Comparison of ENCODE assay signal across 8 mouse cellular contexts in the genomic region with DNA sequence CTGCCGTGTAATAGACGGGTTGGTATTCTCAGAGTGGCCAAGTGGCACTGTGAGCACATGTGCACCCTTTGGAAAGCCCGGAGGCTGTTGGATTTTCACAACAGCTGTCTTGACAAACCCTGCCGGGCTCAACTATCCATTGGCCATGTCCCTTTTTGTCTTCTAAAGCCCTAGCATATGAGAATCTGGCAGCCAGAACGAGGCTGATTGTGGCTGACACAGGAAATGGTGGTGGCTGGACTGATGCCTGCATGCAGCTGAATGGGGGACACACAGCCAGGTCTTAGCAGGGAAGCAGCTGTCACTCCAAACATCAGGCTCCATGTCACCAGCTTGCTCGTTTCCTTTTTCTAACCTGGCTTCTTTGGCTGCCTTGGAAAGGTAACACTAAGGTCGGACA. TPM values are rescaled to one million over a fixed set of nuclear protein-coding genes. Genes with fewer than 3 reads are reported as not detected.
DNase-seq lines count a peak whose midpoint lies in the region; ATAC-seq and TF ChIP-seq lines count a peak whose summit lies in the region.

No protein-coding gene starts in this region.

- H3K4me2 ChIP-seq in forebrain, embryonic 12.5 days: no peak overlapping the region
- 0 out of 2 replicates have a peak overlapping the region, but pooled peaks have one; percentile 63 for H3K4me2 ChIP-seq in forebrain, embryonic 15.5 days (replicated peaks)
- H3K4me2 ChIP-seq in hindbrain, embryonic 16.5 days (ENCODE audit: low read length): peak overlapping the region; percentile 69
- H3K4me2 ChIP-seq in midbrain, postnatal 0 days (ENCODE audit: low read depth, low read length, poor library complexity, severe bottlenecking): peak overlapping the region; percentile 69
- no peak overlapping the region for H3K4me2 ChIP-seq in intestine, embryonic 16.5 days (ENCODE audit: low read depth, low read length)

- no peaks in the 10 kb centered on the region; the same call in 1 of the 2 replicates for H3K27me3 ChIP-seq in forebrain, embryonic 12.5 days
- no peaks in the 10 kb centered on the region for H3K27me3 ChIP-seq in forebrain, embryonic 10.5 days (ENCODE audit: poor library complexity, severe bottlenecking)
- H3K27me3 ChIP-seq in forebrain, embryonic 15.5 days: no peaks in the 10 kb centered on the region
- H3K27me3 ChIP-seq in hindbrain, embryonic 16.5 days (replicated peaks; ENCODE audit: control insufficient read depth, insufficient read depth, low read length): no peaks in the 10 kb centered on the region
- no peaks in the 10 kb centered on the region for H3K27me3 ChIP-seq in midbrain, postnatal 0 days (ENCODE audit: insufficient read depth, low read length)
- no peaks in the 10 kb centered on the region for H3K27me3 ChIP-seq in intestine, embryonic 16.5 days (replicated peaks; ENCODE audit: control insufficient read depth, insufficient read depth, low read length)

- no peak for TF ChIP-seq CTCF in midbrain, postnatal 0 days (IDR thresholded peaks at IDR 0.05)

- peaks cover 2% of the 10 kb centered on the region; the same call in 1 of the 2 replicates for H3K36me3 ChIP-seq in forebrain, embryonic 12.5 days (replicated peaks)
- peaks cover 5% of the 10 kb centered on the region for H3K36me3 ChIP-seq in forebrain, embryonic 10.5 days (replicated peaks)
- H3K36me3 ChIP-seq in forebrain, embryonic 15.5 days: peaks cover 1% of the 10 kb centered on the region; the same call in 1 of the 2 replicates
- no peaks in the 10 kb centered on the region for H3K36me3 ChIP-seq in hindbrain, embryonic 16.5 days (ENCODE audit: control insufficient read depth, insufficient read depth, low read length)
- H3K36me3 ChIP-seq in midbrain, postnatal 0 days (ENCODE audit: insufficient read depth, low read length): no peaks in the 10 kb centered on the region
- no peaks in the 10 kb centered on the region for H3K36me3 ChIP-seq in intestine, embryonic 16.5 days (ENCODE audit: control insufficient read depth, insufficient read depth, low read length)

- no peak for DNase-seq in forebrain, embryonic 10.5 days (ENCODE audit: extremely low spot score, low spot score)
- peak; percentile 90 for DNase-seq in 416B (ENCODE audit: low read depth)
- peak; percentile 83 for DNase-seq in midbrain, postnatal 0 days (ENCODE audit: low spot score)
- no peak for DNase-seq in left cerebral cortex, adult 18-20 months (ENCODE audit: low spot score in 2 of 2)

- WGBS in forebrain, embryonic 12.5 days: 59% methylated on average over 7 of the region's 7 CpGs
- 66% methylated on average over 7 of the region's 7 CpGs for WGBS in forebrain, embryonic 10.5 days
- 34% methylated on average over 7 of the region's 7 CpGs for WGBS in forebrain, embryonic 15.5 days
- WGBS in hindbrain, embryonic 16.5 days: 28% methylated on average over 7 of the region's 7 CpGs
- 29% methylated on average over 7 of the region's 7 CpGs for WGBS in midbrain, postnatal 0 days
- WGBS in intestine, embryonic 16.5 days: 54% methylated on average over 7 of the region's 7 CpGs

- no peak for ATAC-seq in forebrain, embryonic 12.5 days (ENCODE audit: low FRiP score)
- ATAC-seq in forebrain, embryonic 15.5 days (replicated peaks): no peak
- ATAC-seq in hindbrain, embryonic 16.5 days: no peak
- ATAC-seq in midbrain, postnatal 0 days (ENCODE audit: low FRiP score): no peak
- no peak for ATAC-seq in intestine, embryonic 16.5 days

- no peaks in the 10 kb centered on the region for H3K9me3 ChIP-seq in forebrain, embryonic 12.5 days
- H3K9me3 ChIP-seq in forebrain, embryonic 10.5 days: no peaks in the 10 kb centered on the region
- no peaks in the 10 kb centered on the region for H3K9me3 ChIP-seq in forebrain, embryonic 15.5 days
- no peaks in the 10 kb centered on the region for H3K9me3 ChIP-seq in hindbrain, embryonic 16.5 days (ENCODE audit: control insufficient read depth, low read length)
- no peaks in the 10 kb centered on the region for H3K9me3 ChIP-seq in midbrain, postnatal 0 days (ENCODE audit: low read length)
- no peaks in the 10 kb centered on the region for H3K9me3 ChIP-seq in intestine, embryonic 16.5 days (ENCODE audit: control insufficient read depth, low read length)

- peaks cover 32% of the 10 kb centered on the region for H3K4me1 ChIP-seq in forebrain, embryonic 12.5 days
- peaks cover 40% of the 10 kb centered on the region for H3K4me1 ChIP-seq in forebrain, embryonic 10.5 days
- H3K4me1 ChIP-seq in forebrain, embryonic 15.5 days: peaks cover 38% of the 10 kb centered on the region
- peaks cover 32% of the 10 kb centered on the region for H3K4me1 ChIP-seq in hindbrain, embryonic 16.5 days (ENCODE audit: control insufficient read depth, insufficient read depth, low read depth, low read length)
- peaks cover 27% of the 10 kb centered on the region for H3K4me1 ChIP-seq in midbrain, postnatal 0 days (ENCODE audit: insufficient read depth, low read length)
- H3K4me1 ChIP-seq in intestine, embryonic 16.5 days (ENCODE audit: control insufficient read depth, insufficient read depth, low read length): peaks cover 25% of the 10 kb centered on the region

- H3K4me3 ChIP-seq in forebrain, embryonic 12.5 days (replicated peaks): no peak overlapping the region
- H3K4me3 ChIP-seq in forebrain, embryonic 10.5 days: no peak overlapping the region
- H3K4me3 ChIP-seq in forebrain, embryonic 15.5 days: no peak overlapping the region; the same call in 1 of the 2 replicates
- H3K4me3 ChIP-seq in hindbrain, embryonic 16.5 days (ENCODE audit: low read length): no peak overlapping the region
- no peak overlapping the region for H3K4me3 ChIP-seq in midbrain, postnatal 0 days (ENCODE audit: low read depth, low read length)
- no peak overlapping the region for H3K4me3 ChIP-seq in intestine, embryonic 16.5 days (ENCODE audit: low read length)

- peak overlapping the region; percentile 97 for H3K27ac ChIP-seq in forebrain, embryonic 12.5 days
- no peak overlapping the region for H3K27ac ChIP-seq in forebrain, embryonic 10.5 days
- H3K27ac ChIP-seq in forebrain, embryonic 15.5 days (replicated peaks): peak overlapping the region; percentile 97
- H3K27ac ChIP-seq in hindbrain, embryonic 16.5 days (ENCODE audit: low read depth, low read length): peak overlapping the region; percentile 98
- H3K27ac ChIP-seq in midbrain, postnatal 0 days (ENCODE audit: low read depth, low read length): peak overlapping the region; percentile 98
- H3K27ac ChIP-seq in intestine, embryonic 16.5 days (ENCODE audit: low read length): no peak overlapping the region

- no peak overlapping the region for H3K9ac ChIP-seq in forebrain, embryonic 12.5 days
- H3K9ac ChIP-seq in forebrain, embryonic 15.5 days (replicated peaks): no peak overlapping the region
- H3K9ac ChIP-seq in hindbrain, embryonic 16.5 days (ENCODE audit: low read depth, low read length): no peak overlapping the region
- peak overlapping the region; percentile 97; the same call in 1 of the 2 replicates for H3K9ac ChIP-seq in midbrain, postnatal 0 days (replicated peaks; ENCODE audit: low read length, poor library complexity, severe bottlenecking)
- no peak overlapping the region for H3K9ac ChIP-seq in intestine, embryonic 16.5 days (ENCODE audit: low read depth, low read length)

RNA-seq across cellular contexts. Expression of gene Prkar1a, which starts 0.7 kb away (rescaled TPM):
- 413 and 445 TPM in 2 replicates for polyA plus RNA-seq in forebrain, embryonic 12.5 days (2016; fragmentation: Nextera tagmentation; extraction: Ambion mirVana)
- 300 TPM in 2 replicates for polyA plus RNA-seq in forebrain, embryonic 10.5 days (2016; fragmentation: Nextera tagmentation; extraction: Ambion mirVana)
- 472 and 496 TPM in 2 replicates for polyA plus RNA-seq in forebrain, embryonic 15.5 days (2015; fragmentation: Nextera tagmentation; extraction: Ambion mirVana)
- polyA plus RNA-seq in hindbrain, embryonic 16.5 days (2015; fragmentation: Nextera tagmentation; extraction: Ambion mirVana): 475 and 504 TPM in 2 replicates
- 231 and 289 TPM in 2 replicates for total RNA-seq in midbrain, postnatal 0 days (2014; rRNA removed)
- polyA plus RNA-seq in midbrain, postnatal 0 days (2015; fragmentation: Nextera tagmentation; extraction: Ambion mirVana): 467 and 473 TPM in 2 replicates
- 250 and 256 TPM in 2 replicates for polyA plus RNA-seq in intestine, embryonic 16.5 days (2015; fragmentation: Nextera tagmentation; extraction: Ambion mirVana)
- total RNA-seq in left cerebral cortex, adult 18-20 months (2021): 100 to 1,000 TPM; 618 to 657 TPM

RNA-seq across cellular contexts. Expression of gene Wipi1, which starts 36.7 kb away (rescaled TPM):
- 12.9 and 13.6 TPM in 2 replicates for polyA plus RNA-seq in forebrain, embryonic 12.5 days (2016; fragmentation: Nextera tagmentation; extraction: Ambion mirVana)
- polyA plus RNA-seq in forebrain, embryonic 10.5 days (2016; fragmentation: Nextera tagmentation; extraction: Ambion mirVana): 15.7 and 18.4 TPM in 2 replicates
- 12.1 and 13.0 TPM in 2 replicates for polyA plus RNA-seq in forebrain, embryonic 15.5 days (2015; fragmentation: Nextera tagmentation; extraction: Ambion mirVana)
- 18.9 and 21.2 TPM in 2 replicates for polyA plus RNA-seq in hindbrain, embryonic 16.5 days (2015; fragmentation: Nextera tagmentation; extraction: Ambion mirVana)
- total RNA-seq in midbrain, postnatal 0 days (2014; rRNA removed): 12.7 and 14.9 TPM in 2 replicates
- polyA plus RNA-seq in midbrain, postnatal 0 days (2015; fragmentation: Nextera tagmentation; extraction: Ambion mirVana): 17.1 and 18.3 TPM in 2 replicates
- 27.3 and 27.5 TPM in 2 replicates for polyA plus RNA-seq in intestine, embryonic 16.5 days (2015; fragmentation: Nextera tagmentation; extraction: Ambion mirVana)
- total RNA-seq in left cerebral cortex, adult 18-20 months (2021): 10 to 100 TPM; 18.4 to 19.3 TPM

Comparison
In these comparisons a context has a peak if more than half of its experiments do, and no peak if none do; other contexts are left out.
1. H3K27ac ChIP-seq: peak in forebrain, embryonic 12.5 days (single experiment), forebrain, embryonic 15.5 days (single experiment), hindbrain, embryonic 16.5 days (single experiment) and midbrain, postnatal 0 days (single experiment); none in forebrain, embryonic 10.5 days (single experiment) and intestine, embryonic 16.5 days (single experiment).
2. H3K4me2 ChIP-seq: peak in forebrain, embryonic 15.5 days (single experiment), hindbrain, embryonic 16.5 days (single experiment) and midbrain, postnatal 0 days (single experiment); none in forebrain, embryonic 12.5 days (single experiment) and intestine, embryonic 16.5 days (single experiment).
3. DNase-seq: peak in 416B (single experiment) and midbrain, postnatal 0 days (single experiment); none in forebrain, embryonic 10.5 days (single experiment) and left cerebral cortex, adult 18-20 months (0 of 2).